Mouse (Mus musculus): ENCODE results near the gene Fank1.

Gene Fank1

DNA sequence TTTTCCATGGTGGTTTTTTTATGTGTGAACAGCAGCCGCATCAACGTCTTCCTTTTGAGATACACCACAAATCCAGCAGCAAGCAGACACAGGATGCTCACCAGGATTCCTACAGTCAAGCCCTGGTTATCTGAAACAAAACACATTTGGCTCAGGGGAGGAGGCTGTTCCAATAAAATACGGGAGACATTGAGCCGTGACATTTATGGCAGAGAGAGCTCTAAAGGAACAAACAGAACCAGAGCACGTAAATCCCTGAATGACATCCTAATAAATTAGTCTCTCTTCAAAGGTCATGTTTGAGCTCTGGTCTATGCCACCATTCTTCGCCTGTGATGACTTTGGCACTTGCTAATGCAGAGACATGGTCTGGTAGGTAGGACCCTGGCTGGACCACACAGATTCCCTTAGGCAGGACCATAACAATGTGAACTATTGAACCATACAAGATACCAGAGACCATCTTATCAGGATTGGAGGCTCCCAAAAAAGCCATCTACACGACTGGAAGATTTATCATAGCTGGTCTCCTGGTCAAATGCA, 133.2 kb downstream of the Fank1 start:
- DNase-seq = no peak

DNA sequence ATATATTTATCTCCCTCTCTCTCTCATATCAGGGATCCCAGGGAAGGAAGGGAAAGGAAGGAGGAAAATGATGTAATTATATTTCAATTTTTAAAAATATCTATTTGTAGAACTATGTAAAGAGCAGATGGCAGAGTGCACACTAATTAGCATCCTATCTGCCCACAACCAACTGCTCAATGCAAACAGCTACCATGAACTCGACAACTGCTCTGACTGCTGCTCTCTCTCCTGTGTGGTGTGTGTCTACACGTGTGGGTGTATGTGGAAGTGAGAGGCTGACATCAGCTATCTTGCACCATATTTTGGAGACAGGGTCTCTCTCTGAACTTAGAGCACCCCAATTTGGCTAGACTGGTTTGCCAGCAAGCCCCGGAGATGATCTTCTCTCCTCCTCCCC, 135.2 kb downstream of the Fank1 start:
- no peak for DNase-seq

GRCm38 (mm10) chr7:133916230-133916629, 139.6 kb downstream of the Fank1 start:
- DNase-seq = no peak

- DNase-seq = no peak
Observed at GRCm38 (mm10) chr7:133919306-133919705, 142.6 kb downstream of the Fank1 start.

DNA sequence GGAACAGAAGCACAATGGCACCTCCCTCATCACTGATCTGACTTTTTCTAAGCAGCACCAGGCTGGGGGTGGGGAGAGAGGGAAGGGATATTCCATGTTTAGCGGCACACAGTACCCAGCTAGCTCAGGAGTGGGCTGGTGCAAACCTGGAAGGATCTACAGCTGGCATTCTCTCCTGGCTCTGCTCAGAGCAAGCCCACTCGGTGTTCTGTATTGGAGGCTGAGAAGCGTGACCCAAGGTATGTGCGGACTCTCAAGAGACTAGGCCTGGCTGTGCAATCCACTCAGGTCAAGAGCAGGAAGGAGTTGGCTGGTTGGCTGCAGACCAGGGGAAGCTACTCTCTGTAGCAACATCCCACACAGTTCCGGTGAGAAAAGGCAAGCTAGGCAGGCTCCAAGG, 143.3 kb downstream of the Fank1 start:
- DNase-seq = peak; percentile 36

DNA sequence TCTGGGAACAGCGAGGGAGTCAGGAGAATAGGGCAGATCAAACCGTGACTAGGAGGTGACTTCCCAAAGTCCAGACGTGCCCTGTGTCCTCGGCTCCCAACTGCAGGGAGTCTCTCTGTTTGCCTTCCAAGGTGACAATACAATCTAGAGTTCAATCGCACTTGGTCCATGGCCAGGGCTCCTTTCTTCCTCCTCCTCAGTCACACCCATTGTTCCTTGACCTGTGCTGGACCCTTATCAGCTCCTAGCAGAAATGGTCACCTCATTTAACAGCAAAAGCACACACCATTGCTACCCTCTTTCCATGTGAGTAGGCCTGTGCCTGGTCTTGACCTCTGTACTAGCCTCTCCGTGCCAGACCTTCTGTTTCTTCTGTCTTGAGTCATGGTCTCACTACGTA, 144.1 kb downstream of the Fank1 start:
- DNase-seq = no peak

GRCm38 (mm10) chr7:133921291-133921690, 144.6 kb downstream of the Fank1 start:
- no peak for DNase-seq

GRCm38 (mm10) chr7:133923994-133924393, 147.3 kb downstream of the Fank1 start:
- DNase-seq = no peak

DNA sequence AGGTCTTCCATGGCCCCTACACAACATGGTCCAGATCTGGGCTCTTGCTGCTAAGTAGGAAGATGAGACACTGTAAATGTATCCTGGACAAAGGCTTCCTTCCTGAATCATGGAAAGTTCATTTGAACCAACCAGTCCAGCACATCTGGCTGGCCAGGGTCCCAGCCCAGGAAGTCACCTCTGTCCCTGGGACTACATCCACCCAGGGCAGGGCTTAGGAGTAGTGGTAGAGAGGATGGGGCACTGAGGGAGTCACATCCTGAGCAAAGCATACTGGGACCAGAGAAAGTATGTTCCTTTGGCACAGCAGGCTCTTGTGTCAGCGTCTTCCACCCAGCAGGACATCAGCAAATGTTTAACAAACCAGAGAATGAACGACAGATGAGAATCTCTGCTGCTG, 149.1 kb downstream of the Fank1 start:
- no peak for DNase-seq

GRCm38 (mm10) chr7:133928981-133929380, 152.3 kb downstream of the Fank1 start:
- DNase-seq = no peak

All from kidney, postnatal 14 days (tissue).